ENCODE assay signal across 8 mouse cellular contexts in genomic region chr1:38862213-38862612, GRCm38 (mm10). TPM values are rescaled to one million over a fixed set of nuclear protein-coding genes. Genes with fewer than 3 reads are reported as not detected.
DNase-seq lines count a peak whose midpoint lies in the region; ATAC-seq and TF ChIP-seq lines count a peak whose summit lies in the region.

No protein-coding gene starts in this region.

- H3K4me3 ChIP-seq in hindbrain, postnatal 0 days (ENCODE audit: low read length) = no peak overlapping the region
- no peak overlapping the region for H3K4me3 ChIP-seq in hindbrain, embryonic 14.5 days (replicated peaks; ENCODE audit: low read length)
- H3K4me3 ChIP-seq in G1E (ENCODE audit: low read depth, low read length) = no peak overlapping the region
- no peak overlapping the region for H3K4me3 ChIP-seq in limb, embryonic 10.5 days

- no peaks in the 10 kb centered on the region for H3K9me3 ChIP-seq in hindbrain, postnatal 0 days (ENCODE audit: low read length)
- H3K9me3 ChIP-seq in hindbrain, embryonic 14.5 days (ENCODE audit: control insufficient read depth, low read length) = no peaks in the 10 kb centered on the region
- H3K9me3 ChIP-seq in G1E (replicated peaks) = no peaks in the 10 kb centered on the region
- H3K9me3 ChIP-seq in limb, embryonic 10.5 days (replicated peaks) = no peaks in the 10 kb centered on the region

- peaks cover 29% of the 10 kb centered on the region; the same call in 1 of the 2 replicates for H3K36me3 ChIP-seq in hindbrain, postnatal 0 days (ENCODE audit: insufficient read depth, low read length)
- H3K36me3 ChIP-seq in hindbrain, embryonic 14.5 days (replicated peaks; ENCODE audit: control insufficient read depth, insufficient read depth) = peaks cover 41% of the 10 kb centered on the region
- peaks cover 40% of the 10 kb centered on the region for H3K36me3 ChIP-seq in G1E (replicated peaks)
- H3K36me3 ChIP-seq in limb, embryonic 10.5 days = no peaks in the 10 kb centered on the region

- H3K27ac ChIP-seq in hindbrain, postnatal 0 days = no peak overlapping the region
- H3K27ac ChIP-seq in hindbrain, embryonic 14.5 days = no peak overlapping the region
- H3K27ac ChIP-seq in limb, embryonic 10.5 days = no peak overlapping the region

- H3K9ac ChIP-seq in hindbrain, postnatal 0 days (replicated peaks; ENCODE audit: low read length) = no peak overlapping the region
- H3K9ac ChIP-seq in hindbrain, embryonic 14.5 days = no peak overlapping the region

- H3K27me3 ChIP-seq in hindbrain, postnatal 0 days (ENCODE audit: insufficient read depth, low read length) = no peaks in the 10 kb centered on the region
- H3K27me3 ChIP-seq in hindbrain, embryonic 14.5 days (ENCODE audit: control insufficient read depth, insufficient read depth, low read length) = no peaks in the 10 kb centered on the region
- H3K27me3 ChIP-seq in G1E (ENCODE audit: insufficient read depth, low read length) = no peaks in the 10 kb centered on the region
- H3K27me3 ChIP-seq in limb, embryonic 10.5 days (ENCODE audit: low read depth, poor library complexity, severe bottlenecking) = no peaks in the 10 kb centered on the region

- ATAC-seq in hindbrain, postnatal 0 days = no peak; the same call in 1 of the 2 replicates
- no peak for ATAC-seq in hindbrain, embryonic 14.5 days (ENCODE audit: low FRiP score)
- no peak for ATAC-seq in G1E (ENCODE audit: extremely low read depth, insufficient number of reproducible peaks, low FRiP score, poor library complexity, severe bottlenecking)
- ATAC-seq in inflammation-experienced regulatory T-cells, adult 6 months = no peak

- 0 out of 2 replicates have a peak, but pooled peaks cover 5% of the 10 kb centered on the region for H3K4me1 ChIP-seq in hindbrain, postnatal 0 days (ENCODE audit: insufficient read depth, low read length)
- H3K4me1 ChIP-seq in hindbrain, embryonic 14.5 days (replicated peaks; ENCODE audit: control insufficient read depth, insufficient read depth, low read length) = no peaks in the 10 kb centered on the region
- peaks cover 48% of the 10 kb centered on the region for H3K4me1 ChIP-seq in G1E (ENCODE audit: insufficient read depth, low read depth, low read length)
- peaks cover 5% of the 10 kb centered on the region for H3K4me1 ChIP-seq in limb, embryonic 10.5 days

- TF ChIP-seq CTCF in hindbrain, postnatal 0 days (IDR thresholded peaks at IDR 0.05; ENCODE audit: low read depth) = peak; percentile 64
- peak; percentile 55 for TF ChIP-seq CTCF in G1E (IDR thresholded peaks at IDR 0.05; ENCODE audit: low read depth, low read length)

- no peak overlapping the region for H3K4me2 ChIP-seq in hindbrain, postnatal 0 days (ENCODE audit: low read depth, low read length)
- no peak overlapping the region for H3K4me2 ChIP-seq in hindbrain, embryonic 14.5 days (replicated peaks)

- peak; percentile 64 for DNase-seq in hindbrain, postnatal 0 days (ENCODE audit: low spot score)
- no peak for DNase-seq in hindbrain, embryonic 14.5 days (ENCODE audit: low spot score)
- peak; percentile 53 for DNase-seq in A20 (ENCODE audit: low read depth, low spot score)
- no peak for DNase-seq in G1E (ENCODE audit: low spot score)
- DNase-seq in embryo, embryonic 10 days (ENCODE audit: low spot score) = peak; percentile 18
- DNase-seq in limb, embryonic 10.5 days (ENCODE audit: low spot score) = peak; percentile 51
- no peak for DNase-seq in adipocyte (ENCODE audit: low spot score)

- 22% methylated on average over 4 of the region's 4 CpGs for WGBS in hindbrain, postnatal 0 days
- 16% methylated on average over 4 of the region's 4 CpGs for WGBS in hindbrain, embryonic 14.5 days
- WGBS in limb, embryonic 10.5 days = 15% methylated on average over 4 of the region's 4 CpGs

RNA-seq across cellular contexts. Expression of gene Lonrf2, which starts 25.7 kb away (rescaled TPM):
- 116 and 137 TPM in 2 replicates for total RNA-seq in hindbrain, postnatal 0 days (2014; rRNA removed)
- polyA plus RNA-seq in hindbrain, postnatal 0 days (2015; fragmentation: Nextera tagmentation; extraction: Ambion mirVana) = 21.9 TPM in 2 replicates
- 31.5 and 33.7 TPM in 2 replicates for polyA plus RNA-seq in hindbrain, embryonic 14.5 days (2014; fragmentation: Nextera tagmentation; extraction: Ambion mirVana)
- total RNA-seq in G1E (2014; fragmentation: Nextera tagmentation) = 41.8 and 42.0 TPM in 2 replicates
- total RNA-seq in G1E (2017) = 43.1 and 48.5 TPM in 2 replicates
- polyA plus RNA-seq in G1E (2012) = 2.8 and 2.9 TPM in 2 replicates
- polyA plus RNA-seq in limb, embryonic 10.5 days (2016; fragmentation: Nextera tagmentation; extraction: Ambion mirVana) = 0.38 and 0.50 TPM in 2 replicates
- polyA plus RNA-seq in inflammation-experienced regulatory T-cells, adult 6 months (2017; shearing (Covaris generic)) = not detected

RNA-seq across cellular contexts. Expression of gene Chst10, which starts 35.7 kb away (rescaled TPM):
- total RNA-seq in hindbrain, postnatal 0 days (2014; rRNA removed) = 61.7 and 63.6 TPM in 2 replicates
- 56.2 and 56.7 TPM in 2 replicates for polyA plus RNA-seq in hindbrain, postnatal 0 days (2015; fragmentation: Nextera tagmentation; extraction: Ambion mirVana)
- 63.1 and 66.8 TPM in 2 replicates for polyA plus RNA-seq in hindbrain, embryonic 14.5 days (2014; fragmentation: Nextera tagmentation; extraction: Ambion mirVana)
- total RNA-seq in G1E (2014; fragmentation: Nextera tagmentation) (110 and 124 TPM in 2 replicates), G1E (2017) (41.3 and 45.6 TPM in 2 replicates)
- polyA plus RNA-seq in G1E (2012) = 19.7 and 22.8 TPM in 2 replicates
- polyA plus RNA-seq in limb, embryonic 10.5 days (2016; fragmentation: Nextera tagmentation; extraction: Ambion mirVana) = 6.2 and 7.0 TPM in 2 replicates
- polyA plus RNA-seq in inflammation-experienced regulatory T-cells, adult 6 months (2017; shearing (Covaris generic)) = 10 to 100 TPM; 13.4 to 26.2 (median 21.8) TPM

Comparison
In these comparisons a context has a peak if more than half of its experiments do, and no peak if none do; other contexts are left out.
1. DNase-seq: peak in hindbrain, postnatal 0 days (single experiment), A20 (single experiment), embryo, embryonic 10 days (single experiment) and limb, embryonic 10.5 days (single experiment); none in hindbrain, embryonic 14.5 days (single experiment), G1E (single experiment) and adipocyte (single experiment).